28 mouse cellular contexts compared by ENCODE assay signal in the genomic region with DNA sequence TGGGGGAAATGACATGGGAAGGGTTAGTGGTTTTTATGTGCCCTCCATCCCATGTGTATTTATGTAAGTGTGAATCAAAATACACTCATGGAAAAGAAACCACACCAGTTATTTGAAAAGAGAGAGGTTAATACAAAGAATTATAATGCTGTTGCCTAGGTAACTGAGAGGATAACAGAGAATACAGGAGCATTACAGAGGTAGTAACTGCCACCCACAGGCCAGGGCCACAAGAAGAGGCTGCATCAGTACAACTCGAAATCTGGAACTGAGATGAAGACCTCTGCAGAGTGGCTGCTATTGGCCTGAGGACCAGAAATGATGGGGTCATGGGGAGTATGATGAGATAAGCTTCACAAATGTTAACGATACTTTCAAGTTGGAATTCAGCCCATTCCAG.
"Had no signal": no experiment of that assay in that cellular context is flagged by ENCODE, and none has a peak within 500 bp of the region (broad histone marks: within the 10 kb centered on the region; RNA-seq: fewer than 3 reads in every experiment).

No protein-coding gene starts in this region.

- H3K9me3 ChIP-seq: heart, embryonic 13.5 days; heart, embryonic 15.5 days; hindbrain, embryonic 13.5 days; hindbrain, embryonic 15.5 days; kidney, embryonic 15.5 days; limb, embryonic 10.5 days; limb, embryonic 12.5 days; liver, embryonic 13.5 days had no signal

- H3K4me3 ChIP-seq: heart, adult 2 months; heart, embryonic 13.5 days; heart, embryonic 15.5 days; hindbrain, embryonic 13.5 days; hindbrain, embryonic 15.5 days; kidney, embryonic 15.5 days; layer of hippocampus, adult 2 months; left cerebral cortex, adult 2 months; limb, embryonic 10.5 days; limb, embryonic 12.5 days; liver, embryonic 13.5 days had no signal

- H3K27me3 ChIP-seq: heart, embryonic 13.5 days; heart, embryonic 15.5 days; hindbrain, embryonic 13.5 days; hindbrain, embryonic 15.5 days; kidney, embryonic 15.5 days; limb, embryonic 12.5 days; liver, embryonic 13.5 days had no signal

- H3K4me2 ChIP-seq: heart, embryonic 11.5 days; heart, embryonic 13.5 days; heart, embryonic 15.5 days; hindbrain, embryonic 13.5 days; hindbrain, embryonic 15.5 days; kidney, embryonic 15.5 days; limb, embryonic 12.5 days; liver, embryonic 11.5 days; liver, embryonic 13.5 days had no signal

- H3K4me1 ChIP-seq: heart, embryonic 13.5 days; heart, embryonic 15.5 days; hindbrain, embryonic 13.5 days; hindbrain, embryonic 15.5 days; kidney, embryonic 15.5 days; limb, embryonic 10.5 days; limb, embryonic 12.5 days; liver, embryonic 13.5 days had no signal

- H3K27ac ChIP-seq: heart, adult 2 months; heart, embryonic 13.5 days; heart, embryonic 15.5 days; hindbrain, embryonic 13.5 days; hindbrain, embryonic 15.5 days; hindbrain, postnatal 0 days; kidney, embryonic 15.5 days; kidney, postnatal 0 days; layer of hippocampus, adult 2 months; left cerebral cortex, adult 2 months; limb, embryonic 10.5 days; limb, embryonic 12.5 days; liver, embryonic 13.5 days had no signal

- ATAC-seq: hindbrain, postnatal 0 days; intestine, embryonic 16.5 days had no signal

- H3K9ac ChIP-seq: heart, embryonic 13.5 days; heart, embryonic 15.5 days; hindbrain, embryonic 13.5 days; hindbrain, embryonic 15.5 days; kidney, embryonic 15.5 days; limb, embryonic 12.5 days; liver, embryonic 13.5 days had no signal

- DNase-seq: gastrocnemius, postnatal 14 days; gastrocnemius, postnatal 36 days; heart, adult 11 months; heart, adult 2 months; heart, postnatal 14 days; heart, postnatal 36 days; kidney, adult 11 months; kidney, adult 2 months; kidney, adult 9 months; kidney, postnatal 25 days; kidney, postnatal 4 days; layer of hippocampus, adult 9-11 months; liver; liver, embryonic 13.5 days had no signal

- H3K36me3 ChIP-seq: heart, embryonic 13.5 days; heart, embryonic 15.5 days; hindbrain, embryonic 13.5 days; hindbrain, embryonic 15.5 days; kidney, embryonic 15.5 days; limb, embryonic 10.5 days; limb, embryonic 12.5 days; liver, embryonic 13.5 days had no signal
